Mouse (Mus musculus): ENCODE data around the gene Eif2b3. TPM values are rescaled to one million over a fixed set of nuclear protein-coding genes. Genes with fewer than 3 reads are reported as not detected.

The Eif2b3 gene
- polyA plus RNA-seq, 1 experiment = 6.1 TPM

DNA sequence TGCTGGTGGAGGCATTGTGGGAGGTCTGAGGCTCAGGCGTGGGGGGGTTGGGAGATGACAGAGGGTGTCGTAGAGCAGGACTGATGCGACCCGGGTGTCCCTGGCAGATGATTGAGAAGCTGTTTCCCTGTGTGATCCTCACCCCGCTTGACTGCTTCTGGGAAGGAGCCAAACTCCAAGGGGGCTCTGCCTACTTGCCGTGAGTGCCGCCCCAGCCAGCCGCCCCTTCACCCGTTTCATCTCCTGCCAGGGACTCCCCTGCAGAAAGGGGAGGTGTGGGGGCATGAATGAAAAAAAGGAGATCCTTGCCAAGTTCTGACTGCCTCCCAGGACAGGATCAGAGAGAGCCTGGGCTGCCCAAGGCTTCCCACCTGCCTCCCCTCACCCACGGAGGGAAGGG, 85.9 kb downstream of the Eif2b3 start:
- peaks cover 6% of the 10 kb centered on the region for H3K4me1 ChIP-seq (replicated peaks; ENCODE audit: control insufficient read depth, insufficient read depth, low read length)

DNA sequence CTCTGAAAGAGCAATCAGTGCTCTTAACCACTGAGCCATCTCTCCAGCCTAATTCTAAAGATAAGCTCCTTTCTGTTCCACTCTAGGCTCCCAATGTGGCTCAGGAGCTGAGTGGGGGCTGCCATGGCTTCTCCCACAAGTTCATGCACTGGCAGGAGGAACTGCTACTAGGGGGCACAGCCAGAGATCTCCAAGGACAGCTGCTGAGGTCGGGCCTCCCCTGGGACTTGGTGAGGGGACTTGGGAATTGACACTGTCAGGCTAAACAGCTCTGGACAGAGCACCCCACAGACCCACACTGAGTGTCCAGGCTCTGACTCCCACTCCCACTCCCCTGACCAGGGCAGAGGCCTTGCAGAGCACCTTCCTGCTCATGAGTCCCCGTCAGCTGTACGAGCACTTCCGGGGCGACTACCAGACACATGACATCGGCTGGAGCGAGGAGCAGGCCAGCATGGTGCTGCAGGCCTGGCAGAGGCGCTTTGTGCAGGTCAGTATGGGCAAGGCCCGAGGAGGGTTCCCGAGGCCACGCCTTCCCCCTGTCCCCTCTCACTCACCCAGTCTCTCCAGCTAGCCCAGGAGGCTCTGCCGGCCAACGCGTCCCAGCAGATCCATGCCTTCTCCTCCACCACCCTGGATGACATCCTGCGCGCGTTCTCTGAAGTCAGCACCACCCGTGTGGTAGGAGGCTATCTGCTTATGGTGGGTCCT, 88.8 kb downstream of the Eif2b3 start:
- no peaks in the 10 kb centered on the region for H3K27me3 ChIP-seq (ENCODE audit: control insufficient read depth, insufficient read depth, low read length)
- 95% methylated on average over 18 of the region's 18 CpGs for WGBS
- TF ChIP-seq POLR2A (IDR thresholded peaks at IDR 0.05; ENCODE audit: control insufficient read depth, extremely low read depth, insufficient read depth, low read length, poor library complexity) (no peak), CTCF (IDR thresholded peaks at IDR 0.05; ENCODE audit: borderline replicate concordance, control insufficient read depth, extremely low read depth, insufficient read depth, low read length, poor library complexity) (no peak)
- H3K27ac ChIP-seq (ENCODE audit: control insufficient read depth, insufficient read depth, low read length) = no peak overlapping the region
- DNase-seq = no peak
- no peaks in the 10 kb centered on the region for H3K36me3 ChIP-seq (ENCODE audit: control insufficient read depth, insufficient read depth, low read length)
- peaks cover 5% of the 10 kb centered on the region; the same call in 1 of the 2 replicates for H3K4me1 ChIP-seq (replicated peaks; ENCODE audit: control insufficient read depth, insufficient read depth, low read length)
- no peak overlapping the region for H3K4me3 ChIP-seq (ENCODE audit: control insufficient read depth, insufficient read depth, low read length)

More for the DNA sequence above, 85.9 kb downstream of the Eif2b3 start:
- H3K36me3 ChIP-seq (ENCODE audit: control insufficient read depth, insufficient read depth, low read length) = no peaks in the 10 kb centered on the region
- H3K27ac ChIP-seq (ENCODE audit: control insufficient read depth, insufficient read depth, low read length) = no peak overlapping the region
- WGBS = 78% methylated on average over 10 of the region's 10 CpGs
- H3K4me3 ChIP-seq (ENCODE audit: control insufficient read depth, insufficient read depth, low read length) = no peak overlapping the region
- no peak for DNase-seq
- no peak for TF ChIP-seq CTCF (IDR thresholded peaks at IDR 0.05; ENCODE audit: borderline replicate concordance, control insufficient read depth, extremely low read depth, insufficient read depth, low read length, poor library complexity)
- TF ChIP-seq POLR2A (IDR thresholded peaks at IDR 0.05; ENCODE audit: control insufficient read depth, extremely low read depth, insufficient read depth, low read length, poor library complexity) = no peak
- no peaks in the 10 kb centered on the region for H3K27me3 ChIP-seq (ENCODE audit: control insufficient read depth, insufficient read depth, low read length)

DNA sequence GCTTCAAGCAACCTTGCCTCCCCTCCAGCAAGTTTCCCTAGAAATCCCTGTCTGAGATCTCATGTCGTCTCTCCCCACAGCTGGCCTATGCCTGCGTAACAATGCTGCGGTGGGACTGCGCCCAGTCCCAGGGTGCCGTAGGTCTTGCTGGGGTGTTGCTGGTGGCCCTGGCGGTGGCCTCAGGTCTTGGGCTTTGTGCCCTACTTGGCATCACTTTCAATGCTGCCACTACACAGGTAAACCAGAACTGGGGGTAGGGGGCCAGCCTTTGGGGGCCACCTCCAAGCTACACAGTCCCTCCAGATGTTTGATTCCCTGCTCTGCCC, 89.3 kb downstream of the Eif2b3 start:
- no peaks in the 10 kb centered on the region for H3K27me3 ChIP-seq (ENCODE audit: control insufficient read depth, insufficient read depth, low read length)
- DNase-seq = no peak
- no peaks in the 10 kb centered on the region for H3K36me3 ChIP-seq (ENCODE audit: control insufficient read depth, insufficient read depth, low read length)
- H3K27ac ChIP-seq (ENCODE audit: control insufficient read depth, insufficient read depth, low read length) = no peak overlapping the region
- TF ChIP-seq CTCF (IDR thresholded peaks at IDR 0.05; ENCODE audit: borderline replicate concordance, control insufficient read depth, extremely low read depth, insufficient read depth, low read length, poor library complexity) = no peak
- no peak for TF ChIP-seq POLR2A (IDR thresholded peaks at IDR 0.05; ENCODE audit: control insufficient read depth, extremely low read depth, insufficient read depth, low read length, poor library complexity)
- H3K4me3 ChIP-seq (ENCODE audit: control insufficient read depth, insufficient read depth, low read length) = no peak overlapping the region
- 96% methylated on average over 6 of the region's 6 CpGs for WGBS
- peaks cover 5% of the 10 kb centered on the region; the same call in 1 of the 2 replicates for H3K4me1 ChIP-seq (replicated peaks; ENCODE audit: control insufficient read depth, insufficient read depth, low read length)

DNA sequence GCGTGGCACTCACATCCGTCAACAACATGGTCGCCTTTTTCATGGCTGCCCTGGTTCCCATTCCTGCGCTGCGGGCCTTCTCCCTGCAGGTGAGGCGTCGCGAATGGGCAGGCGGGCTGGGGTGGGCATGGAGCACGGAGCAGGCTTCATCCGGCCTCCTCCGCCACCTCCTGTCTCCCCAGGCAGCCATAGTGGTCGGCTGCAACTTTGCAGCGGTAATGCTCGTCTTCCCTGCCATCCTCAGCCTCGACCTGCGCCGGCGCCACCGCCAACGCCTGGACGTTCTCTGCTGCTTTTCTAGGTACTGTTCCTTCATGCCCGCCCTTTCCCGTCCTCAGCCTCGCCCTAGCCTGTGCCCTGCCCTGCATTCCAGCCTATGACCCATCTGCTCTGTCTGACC, 90.1 kb downstream of the Eif2b3 start:
- Histone ChIP-seq H3K27me3 (ENCODE audit: control insufficient read depth, insufficient read depth, low read length) (no peaks in the 10 kb centered on the region), H3K4me1 (replicated peaks; ENCODE audit: control insufficient read depth, insufficient read depth, low read length) (peaks cover 5% of the 10 kb centered on the region; the same call in 1 of the 2 replicates), H3K36me3 (ENCODE audit: control insufficient read depth, insufficient read depth, low read length) (no peaks in the 10 kb centered on the region), H3K4me3 (ENCODE audit: control insufficient read depth, insufficient read depth, low read length) (no peak overlapping the region), H3K27ac (ENCODE audit: control insufficient read depth, insufficient read depth, low read length) (no peak overlapping the region)
- WGBS = 96% methylated on average over 25 of the region's 25 CpGs
- TF ChIP-seq POLR2A (IDR thresholded peaks at IDR 0.05; ENCODE audit: control insufficient read depth, extremely low read depth, insufficient read depth, low read length, poor library complexity) (no peak), CTCF (IDR thresholded peaks at IDR 0.05; ENCODE audit: borderline replicate concordance, control insufficient read depth, extremely low read depth, insufficient read depth, low read length, poor library complexity) (no peak)
- no peak for DNase-seq

DNA sequence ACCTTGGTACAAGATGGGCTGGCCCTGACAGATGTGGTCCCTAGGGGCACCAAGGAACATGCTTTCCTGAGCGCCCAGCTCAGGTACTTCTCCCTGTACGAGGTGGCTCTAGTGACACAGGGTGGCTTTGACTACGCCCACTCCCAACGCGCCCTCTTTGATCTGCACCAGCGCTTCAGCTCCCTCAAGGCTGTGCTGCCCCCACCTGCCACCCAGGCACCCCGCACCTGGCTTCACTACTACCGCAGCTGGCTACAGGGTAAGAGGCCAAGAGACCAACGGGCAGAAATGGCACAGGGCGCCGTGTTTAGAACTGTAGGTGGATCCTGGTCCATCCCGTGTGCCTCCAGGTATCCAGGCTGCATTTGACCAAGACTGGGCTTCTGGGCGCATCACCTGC, 91.0 kb downstream of the Eif2b3 start:
- H3K27ac ChIP-seq (ENCODE audit: control insufficient read depth, insufficient read depth, low read length) = no peak overlapping the region
- no peaks in the 10 kb centered on the region for H3K36me3 ChIP-seq (ENCODE audit: control insufficient read depth, insufficient read depth, low read length)
- no peak overlapping the region for H3K4me3 ChIP-seq (ENCODE audit: control insufficient read depth, insufficient read depth, low read length)
- H3K27me3 ChIP-seq (ENCODE audit: control insufficient read depth, insufficient read depth, low read length) = no peaks in the 10 kb centered on the region
- DNase-seq = no peak
- peaks cover 5% of the 10 kb centered on the region; the same call in 1 of the 2 replicates for H3K4me1 ChIP-seq (replicated peaks; ENCODE audit: control insufficient read depth, insufficient read depth, low read length)
- no peak for TF ChIP-seq CTCF (IDR thresholded peaks at IDR 0.05; ENCODE audit: borderline replicate concordance, control insufficient read depth, extremely low read depth, insufficient read depth, low read length, poor library complexity)
- TF ChIP-seq POLR2A (IDR thresholded peaks at IDR 0.05; ENCODE audit: control insufficient read depth, extremely low read depth, insufficient read depth, low read length, poor library complexity) = no peak
- WGBS = 74% methylated on average over 13 of the region's 13 CpGs

DNA sequence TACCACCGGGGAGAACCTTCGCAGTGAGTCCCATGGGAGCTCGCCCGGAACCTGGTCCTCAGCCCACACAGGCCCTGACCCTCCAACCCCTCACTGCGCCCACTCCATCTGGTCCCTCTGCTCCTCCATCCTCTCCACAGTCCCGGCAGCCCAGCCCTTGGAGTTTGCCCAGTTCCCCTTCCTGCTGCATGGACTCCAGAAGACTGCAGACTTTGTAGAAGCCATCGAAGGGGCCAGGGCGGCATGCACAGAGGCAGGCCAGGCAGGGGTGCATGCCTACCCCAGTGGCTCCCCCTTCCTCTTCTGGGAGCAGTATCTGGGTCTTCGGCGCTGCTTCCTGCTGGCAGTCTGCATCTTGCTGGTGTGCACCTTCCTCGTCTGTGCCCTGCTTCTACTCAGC, 91.8 kb downstream of the Eif2b3 start:
- TF ChIP-seq POLR2A (IDR thresholded peaks at IDR 0.05; ENCODE audit: control insufficient read depth, extremely low read depth, insufficient read depth, low read length, poor library complexity) = no peak
- TF ChIP-seq CTCF (IDR thresholded peaks at IDR 0.05; ENCODE audit: borderline replicate concordance, control insufficient read depth, extremely low read depth, insufficient read depth, low read length, poor library complexity) = no peak
- Histone ChIP-seq H3K27me3 (ENCODE audit: control insufficient read depth, insufficient read depth, low read length) (no peaks in the 10 kb centered on the region), H3K4me3 (ENCODE audit: control insufficient read depth, insufficient read depth, low read length) (no peak overlapping the region), H3K4me1 (replicated peaks; ENCODE audit: control insufficient read depth, insufficient read depth, low read length) (peaks cover 11% of the 10 kb centered on the region), H3K36me3 (ENCODE audit: control insufficient read depth, insufficient read depth, low read length) (no peaks in the 10 kb centered on the region), H3K27ac (ENCODE audit: control insufficient read depth, insufficient read depth, low read length) (no peak overlapping the region)
- DNase-seq = no peak
- WGBS = 83% methylated on average over 11 of the region's 11 CpGs
